Mouse (Mus musculus) cerebellum, adult 18-20 months (tissue): ENCODE measurements around the gene Myo1b.
"Not testable (repeated sequence)": the region's sequence is repeated elsewhere in the genome, so short reads cannot be mapped to it uniquely, and the experiment has no call there.

Experiments used
- DNase-seq, 2 experiments: peaks; one replicate each; pipeline ENCODE4 v3.0.0; 2021

Myo1b gene

DNA sequence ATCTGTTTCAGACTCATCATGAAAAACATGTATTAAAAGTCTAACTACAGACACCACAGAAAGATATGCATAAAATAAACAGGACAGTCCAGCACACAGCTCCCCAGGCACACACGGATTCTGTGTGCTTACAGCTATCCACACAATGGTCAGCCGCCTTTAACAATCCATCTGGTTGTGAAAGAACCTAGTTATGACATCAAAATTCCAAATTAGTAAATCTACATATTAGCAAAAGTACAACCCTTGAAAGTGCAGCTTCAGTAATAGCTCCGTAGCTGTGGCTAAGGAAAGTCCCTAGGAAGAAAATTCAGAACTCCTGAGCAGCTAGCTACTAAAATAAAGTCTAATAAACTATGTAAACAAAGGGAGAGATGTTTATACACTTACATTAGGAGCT, 21.1 kb downstream of the Myo1b start:
- no peak for DNase-seq

DNA sequence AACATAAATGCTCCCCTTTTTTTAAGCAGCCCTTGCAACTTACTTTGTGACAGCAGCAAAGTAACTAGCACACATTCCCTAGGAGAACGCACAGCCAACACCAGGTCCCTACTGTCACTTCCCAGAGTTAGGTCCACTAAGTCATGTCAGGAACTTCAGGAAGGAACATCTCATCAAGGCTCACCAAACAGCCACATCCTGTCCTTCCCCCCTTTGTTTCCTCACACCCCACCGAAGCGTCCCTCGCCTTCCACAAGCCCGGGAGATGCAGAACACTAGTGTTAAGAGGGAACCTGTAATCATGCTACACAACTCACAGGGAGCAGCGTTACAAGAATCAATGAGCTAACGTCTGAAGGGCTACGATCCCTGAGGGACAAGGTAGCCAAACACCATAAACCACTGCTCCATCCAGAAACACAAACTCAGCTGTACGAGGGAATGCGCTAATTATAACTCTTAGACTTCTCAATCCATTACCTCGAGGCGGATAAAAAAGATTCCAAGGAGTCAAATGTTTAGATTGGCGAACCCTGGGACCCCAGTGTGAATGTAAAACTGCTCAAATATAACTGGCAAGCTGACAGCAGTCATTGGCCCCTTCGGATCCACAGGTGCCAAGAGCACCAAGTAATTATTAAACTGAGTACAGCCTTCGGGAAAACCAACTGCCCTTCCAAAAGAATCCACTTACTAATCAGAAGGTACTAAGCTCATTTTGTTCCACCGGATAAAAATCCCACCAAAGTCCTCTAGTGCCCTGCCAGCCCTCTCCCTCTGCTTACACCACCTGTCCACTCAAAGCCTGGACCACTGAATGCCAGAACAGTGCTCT, 22.1 kb downstream of the Myo1b start:
- no peak for DNase-seq

DNA sequence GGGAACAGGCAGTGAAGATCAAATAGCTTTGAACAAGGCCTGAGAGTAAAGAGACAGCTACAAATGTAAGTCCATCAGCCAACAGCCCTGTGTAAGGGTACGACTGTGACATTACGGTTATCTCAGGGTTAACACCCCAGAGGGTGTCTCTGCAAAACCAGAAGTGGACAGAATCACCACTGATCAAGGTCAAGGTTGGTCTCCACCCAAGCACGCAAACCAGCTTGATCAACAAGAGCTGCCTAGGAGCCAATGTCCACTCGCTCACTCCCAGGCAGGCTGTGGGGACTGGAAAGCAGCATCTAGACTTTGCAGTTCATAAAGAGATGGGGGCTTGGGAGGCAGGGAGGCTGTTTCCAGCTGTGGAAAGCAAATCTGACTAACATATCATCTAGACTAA, 23.9 kb downstream of the Myo1b start:
- DNase-seq: no peak

DNA sequence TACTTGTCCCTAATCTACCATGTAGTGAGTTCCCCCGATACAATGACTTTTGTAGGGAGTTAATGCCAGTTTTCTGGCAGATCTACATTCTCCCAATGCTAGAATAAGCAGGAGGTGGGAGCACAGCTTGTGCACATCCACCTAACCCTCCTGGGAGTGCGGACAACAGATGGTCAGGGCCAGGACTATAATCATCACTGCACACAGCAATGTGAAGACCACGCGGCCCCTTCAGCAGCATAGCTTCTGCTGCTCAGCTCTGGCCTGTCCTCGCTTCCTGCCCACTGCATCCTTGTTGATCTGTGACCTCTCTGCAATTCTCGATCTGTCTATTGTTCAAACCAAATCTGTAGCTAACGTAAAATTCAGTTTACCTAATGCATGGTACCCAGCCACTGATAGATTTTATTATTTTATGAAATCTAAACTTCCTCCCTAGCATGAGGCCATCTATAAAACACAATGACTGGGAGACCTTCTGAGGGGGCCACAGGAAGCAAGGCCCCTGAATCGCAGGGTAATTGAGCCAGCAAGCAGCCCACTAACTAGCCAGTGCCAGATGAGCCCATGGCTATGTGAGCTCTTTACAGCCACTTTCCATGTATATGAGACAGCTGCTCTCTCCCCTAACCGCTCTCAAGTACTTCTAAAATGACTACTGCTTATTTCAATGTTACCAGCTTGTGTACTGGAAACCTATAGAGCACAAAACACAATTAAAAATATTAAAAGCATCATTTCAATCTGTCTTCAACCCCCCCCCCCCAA, 27.6 kb downstream of the Myo1b start:
- no peak for DNase-seq

DNA sequence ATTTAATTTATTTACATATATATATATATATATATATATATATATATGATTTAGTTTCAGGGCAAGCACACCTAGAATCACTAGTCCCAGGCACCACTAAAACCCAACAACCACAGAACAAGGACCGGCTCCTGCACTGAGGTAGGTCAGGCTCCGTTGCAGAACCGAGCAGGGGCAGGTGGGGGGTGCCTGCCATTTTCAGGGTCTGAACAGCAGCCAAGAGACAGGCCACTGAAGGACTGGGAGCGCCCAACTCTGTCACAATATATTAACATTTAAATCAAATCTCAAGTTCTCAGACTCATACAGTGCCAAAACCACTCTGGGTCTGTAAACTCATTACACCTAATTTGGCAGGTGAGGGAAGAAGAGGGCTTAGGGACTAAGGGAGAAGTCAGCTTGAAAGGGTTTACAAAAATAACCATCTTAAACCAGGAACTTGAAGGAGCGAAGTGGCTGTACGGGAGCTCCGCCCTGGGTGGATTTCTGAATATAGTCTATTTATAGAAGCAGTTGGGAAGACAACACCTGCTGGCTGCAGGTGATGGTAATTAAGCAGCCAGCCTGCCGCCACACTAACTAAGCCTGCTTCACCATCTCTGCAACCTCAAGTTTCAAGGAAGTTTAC, 30.4 kb downstream of the Myo1b start:
- DNase-seq: peak; percentile 5 to 7

DNA sequence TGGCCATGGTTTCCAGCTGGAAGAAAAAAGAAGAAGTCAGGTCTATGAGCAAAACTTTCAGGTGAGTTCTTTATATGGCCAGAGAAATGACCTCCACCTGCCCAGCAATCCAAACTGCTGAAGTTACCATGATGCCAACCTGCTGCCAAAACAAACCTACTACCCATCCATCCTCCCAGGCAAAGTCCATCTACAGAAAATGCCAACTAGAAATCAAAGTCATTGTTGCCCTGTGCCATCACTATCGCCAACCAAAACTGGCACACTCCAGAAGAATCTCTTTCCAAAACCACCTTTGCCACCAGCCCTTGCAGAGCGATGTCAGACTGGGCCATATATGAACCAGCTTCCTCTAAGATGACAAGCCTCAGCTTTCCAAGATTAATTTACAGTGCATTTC, 32.7 kb downstream of the Myo1b start:
- DNase-seq: no peak

DNA sequence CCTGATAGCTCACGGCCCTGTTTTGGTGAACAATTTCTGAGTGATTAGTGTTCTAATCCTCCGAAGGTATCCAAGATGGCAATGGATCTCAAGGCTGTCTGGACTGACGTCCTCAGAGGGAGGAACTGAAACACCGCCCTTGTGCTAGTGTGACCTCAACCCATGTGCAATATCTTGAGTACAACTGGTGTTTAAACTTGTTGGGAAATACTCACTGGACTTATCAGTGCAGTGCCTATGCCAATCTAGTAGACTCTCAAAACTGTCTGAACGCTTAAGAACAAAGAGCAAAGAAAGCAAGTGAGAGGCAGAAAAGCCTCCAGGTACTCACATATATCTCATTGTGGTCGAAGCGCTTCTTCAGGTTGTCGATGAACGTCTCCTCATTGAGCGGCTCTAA, 33.1 kb downstream of the Myo1b start:
- no peak for DNase-seq

DNA sequence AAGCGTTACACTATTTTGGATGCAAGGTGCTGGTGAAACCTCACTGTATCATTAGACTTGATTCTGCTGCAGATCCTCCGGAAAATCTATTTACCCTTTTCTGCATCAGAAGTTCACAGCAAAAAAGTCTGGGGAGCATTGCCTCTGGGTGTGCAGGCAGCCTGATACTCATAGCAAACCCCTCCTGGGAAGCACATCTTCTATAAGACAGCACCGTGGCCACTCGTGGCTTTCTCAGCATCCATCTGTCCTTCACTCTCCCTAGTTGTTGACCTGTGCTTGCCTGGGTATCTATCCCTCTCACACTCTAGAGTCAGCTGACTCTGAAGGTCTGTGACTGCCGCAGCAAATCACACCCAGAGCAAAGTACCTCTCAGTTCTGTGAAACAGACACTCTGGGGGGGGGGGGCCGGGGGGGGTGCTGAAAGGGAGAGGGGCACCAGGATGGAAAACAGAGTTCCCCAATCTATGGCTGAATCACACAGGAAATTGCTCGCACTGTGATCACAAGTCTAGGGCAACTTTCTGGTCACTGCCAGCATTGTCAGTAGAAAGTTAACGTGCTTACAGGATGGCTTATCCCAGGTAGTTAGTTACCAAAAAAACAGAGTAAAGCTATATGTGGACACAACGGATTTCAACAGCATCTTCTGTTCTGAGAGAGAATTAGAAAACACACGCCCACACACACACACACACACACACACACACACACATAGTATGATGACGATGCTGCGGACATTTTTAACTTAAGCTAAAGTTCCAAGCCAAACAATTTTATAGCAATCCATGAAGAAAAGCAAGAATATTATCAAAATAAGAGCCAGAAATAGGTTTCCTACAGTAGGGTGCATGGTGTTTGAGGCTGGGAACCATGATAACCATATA, 35.7 kb downstream of the Myo1b start:
- no peak for DNase-seq

DNA sequence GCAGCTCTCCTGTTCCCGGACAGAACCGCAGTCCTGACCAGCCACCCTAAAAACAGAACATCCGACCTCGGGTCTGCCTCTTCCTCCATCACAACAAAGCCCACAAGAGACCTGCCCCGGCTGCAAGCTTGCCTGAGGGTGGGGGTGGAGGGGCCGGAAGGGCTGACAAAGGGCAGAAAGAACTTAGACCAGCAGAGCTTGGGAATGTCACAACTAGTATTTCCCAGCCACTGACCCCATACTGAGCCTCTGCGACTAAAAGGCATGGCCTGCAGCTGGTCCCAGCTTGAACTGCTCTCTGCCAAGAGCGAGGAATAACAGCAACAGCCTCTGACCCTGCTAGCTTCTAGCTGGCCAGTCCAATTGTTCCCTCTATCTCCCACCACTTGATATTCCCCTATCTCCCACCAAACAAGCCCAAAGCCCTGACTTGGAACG, 36.5 kb downstream of the Myo1b start:
- no peak for DNase-seq

DNA sequence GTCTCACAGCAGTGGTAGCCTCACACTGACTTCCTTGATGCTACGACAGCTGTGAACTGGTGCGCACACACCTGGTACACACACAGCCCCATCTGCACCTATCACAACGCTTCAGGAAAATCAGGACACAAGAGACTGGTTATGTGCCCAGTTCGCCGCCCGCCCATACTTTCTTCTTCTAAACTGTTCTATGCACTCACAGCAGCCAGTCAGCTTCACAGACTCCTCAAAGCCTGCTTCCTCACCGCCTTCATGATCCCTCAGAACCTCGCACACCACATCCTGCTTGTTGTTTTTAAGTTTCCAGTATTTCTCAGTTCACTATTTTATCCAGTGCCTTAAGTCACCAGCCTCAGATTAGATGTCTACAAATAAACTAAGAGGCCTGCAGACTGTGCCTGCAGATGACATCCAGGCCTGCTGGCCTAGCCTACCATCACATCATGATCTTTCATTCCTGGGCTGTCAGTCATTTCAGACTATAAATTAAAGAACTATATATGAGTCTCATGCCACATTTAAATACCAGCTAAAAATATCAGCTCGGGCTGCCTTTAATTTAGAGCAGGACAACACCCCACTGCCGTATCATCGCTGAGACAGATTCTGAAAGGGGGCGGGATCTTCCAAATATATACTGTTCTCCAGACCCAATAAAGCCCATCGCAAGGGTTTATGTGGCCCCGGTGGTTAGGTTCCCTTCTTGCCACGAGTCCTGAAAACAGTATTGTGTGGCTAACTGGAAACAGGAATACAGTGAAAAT, 40.2 kb downstream of the Myo1b start:
- DNase-seq: no peak

DNA sequence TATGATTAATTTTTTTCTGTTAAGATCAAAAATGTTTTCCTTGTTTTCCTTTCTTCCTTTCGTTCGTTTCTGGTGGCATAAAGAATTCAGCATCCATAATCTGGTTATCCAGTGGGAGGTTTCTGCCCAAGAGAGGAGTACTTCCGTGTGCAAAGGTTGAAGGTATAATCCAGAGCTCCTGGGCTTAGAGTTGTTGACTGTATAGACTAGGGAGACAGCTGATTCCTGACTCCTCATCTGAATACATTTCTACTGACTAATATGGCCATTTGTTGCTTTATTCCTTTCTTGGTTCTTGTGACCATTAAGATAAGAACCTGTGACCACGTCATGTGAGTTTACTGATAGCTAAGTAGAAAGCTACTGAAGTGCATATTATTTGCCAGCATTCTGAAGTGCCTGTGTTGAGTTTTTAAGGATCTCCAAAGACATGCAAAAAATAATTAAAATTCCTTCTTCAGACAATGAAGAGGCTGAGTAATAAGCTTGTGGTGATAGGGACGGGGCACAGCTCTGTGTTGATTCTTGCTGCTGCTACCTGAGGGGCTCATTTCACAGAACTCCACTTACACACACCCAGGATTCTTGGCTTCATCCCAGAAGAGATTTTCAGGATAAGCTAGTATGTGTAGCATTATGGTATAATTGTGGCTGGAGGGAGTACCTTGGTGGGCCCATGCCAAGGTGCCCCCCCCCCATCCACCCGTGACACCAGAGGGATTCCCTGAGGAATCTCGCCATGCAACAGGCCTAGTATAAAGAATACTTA, 43.2 kb downstream of the Myo1b start:
- DNase-seq: no peak

DNA sequence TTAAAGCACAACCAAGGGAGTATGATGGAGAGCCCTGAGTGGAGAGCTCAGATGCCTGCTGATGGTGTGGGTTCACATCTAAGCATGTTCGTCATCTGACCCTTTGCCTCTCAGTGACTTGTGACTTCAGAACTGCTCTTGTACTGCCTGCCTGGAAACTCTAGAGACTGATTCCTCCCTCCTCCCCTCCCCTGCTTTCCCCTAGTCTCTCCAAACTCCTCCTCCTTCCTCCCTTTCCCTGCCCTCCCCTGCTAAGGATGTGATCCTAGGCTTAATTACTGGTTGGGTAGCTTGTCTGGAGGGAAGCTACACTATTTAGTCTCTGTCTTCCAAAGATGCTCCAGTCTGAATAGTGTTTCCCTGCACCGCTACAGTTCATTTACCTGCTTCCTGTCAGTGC, 44.6 kb downstream of the Myo1b start:
- DNase-seq: not testable (repeated sequence)

DNA sequence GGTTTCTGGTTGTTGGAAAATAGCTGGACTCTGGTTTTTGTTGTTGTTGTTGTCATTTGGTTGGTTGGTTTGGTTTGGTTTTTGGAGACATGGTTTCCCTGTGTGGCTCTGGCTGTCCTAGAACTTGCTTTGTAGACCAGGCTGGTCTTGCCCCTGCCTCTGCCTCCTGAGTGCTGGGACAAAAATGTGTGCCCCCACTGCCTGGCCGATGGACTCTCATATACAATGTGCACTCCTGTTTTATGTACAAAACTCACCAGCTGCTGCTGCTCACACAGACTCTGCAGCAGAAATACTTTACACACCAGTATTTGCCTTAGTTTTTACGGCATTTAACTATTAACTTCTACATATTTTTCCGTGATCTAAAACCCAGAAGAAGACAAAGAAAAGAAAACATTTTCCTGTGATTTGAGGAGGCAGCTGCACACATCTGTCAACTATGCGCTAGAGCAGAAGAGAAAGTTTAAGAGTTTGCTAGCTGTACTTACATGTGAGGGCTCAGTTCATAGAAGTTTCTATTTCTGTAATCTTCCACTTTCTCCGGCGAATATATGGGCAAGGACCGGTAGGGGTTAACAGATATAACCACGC, 52.9 kb downstream of the Myo1b start:
- no peak for DNase-seq

DNA sequence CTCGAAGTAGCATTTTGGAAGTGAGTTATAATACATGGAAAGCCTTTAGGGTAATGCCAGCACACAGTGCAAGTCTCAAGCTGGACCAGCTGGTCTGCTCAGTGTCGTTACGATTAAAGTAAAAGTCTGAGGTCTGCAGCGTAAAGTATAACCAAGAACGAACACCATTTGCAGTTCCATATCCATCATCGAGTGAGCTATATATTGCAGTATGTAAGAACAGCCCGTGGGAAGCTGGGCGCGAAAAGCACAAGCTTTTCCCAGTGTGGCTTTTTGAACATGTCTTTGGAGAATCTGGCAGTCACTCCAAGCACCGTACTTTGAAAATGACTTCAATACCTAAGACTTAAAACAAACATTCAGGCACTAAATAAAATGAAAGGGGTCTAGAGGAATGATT, 55.0 kb downstream of the Myo1b start:
- no peak for DNase-seq

DNA sequence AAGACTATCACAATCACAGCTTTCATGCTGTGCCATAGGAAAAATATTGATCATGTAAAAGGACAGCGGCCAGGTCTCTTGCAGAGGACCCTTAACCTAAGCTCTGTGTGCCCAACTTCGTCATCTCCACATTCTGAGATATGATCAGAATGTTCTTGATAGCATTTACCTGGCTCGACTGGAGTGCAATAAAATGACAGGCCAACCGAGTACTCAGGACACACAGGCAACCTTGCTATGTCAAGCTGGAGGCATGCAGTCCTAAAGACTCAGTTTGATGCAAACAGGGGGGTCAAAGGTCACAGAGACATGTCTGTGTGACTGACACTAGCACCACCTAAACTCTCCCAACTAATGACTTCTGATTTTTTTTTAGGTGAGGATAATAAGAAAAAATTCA, 58.9 kb downstream of the Myo1b start:
- no peak for DNase-seq

DNA sequence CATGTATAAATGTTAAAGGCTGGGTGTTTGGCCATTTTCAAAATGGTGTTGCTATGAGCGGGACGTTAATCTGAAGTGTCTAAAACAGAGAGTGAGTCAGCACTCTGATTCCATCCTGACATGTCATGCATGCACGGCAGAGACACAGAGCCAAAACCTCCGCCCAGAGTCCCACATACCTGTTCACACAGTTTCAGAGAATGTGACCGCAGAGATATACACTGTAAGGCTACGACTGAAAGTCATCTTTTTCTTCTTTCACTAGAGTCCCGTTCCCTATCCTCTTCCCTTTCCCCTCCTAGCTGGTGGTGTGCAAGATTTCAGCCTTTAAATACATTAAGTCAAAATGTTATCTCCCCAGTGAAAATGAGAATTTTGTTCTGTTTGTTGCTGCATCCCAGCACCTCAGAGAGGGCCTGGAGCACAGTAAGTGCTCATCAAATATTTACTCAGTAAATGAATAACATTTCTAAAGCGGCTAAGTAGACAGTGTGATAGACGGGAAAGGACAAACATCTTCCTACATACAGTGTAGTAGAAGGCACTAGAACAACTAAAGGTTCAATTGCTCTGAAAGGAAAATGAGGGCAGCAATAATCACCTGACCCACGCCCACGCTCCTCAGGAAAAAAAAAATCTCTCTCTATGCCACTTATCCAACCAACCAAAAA, 59.5 kb downstream of the Myo1b start:
- no peak for DNase-seq

DNA sequence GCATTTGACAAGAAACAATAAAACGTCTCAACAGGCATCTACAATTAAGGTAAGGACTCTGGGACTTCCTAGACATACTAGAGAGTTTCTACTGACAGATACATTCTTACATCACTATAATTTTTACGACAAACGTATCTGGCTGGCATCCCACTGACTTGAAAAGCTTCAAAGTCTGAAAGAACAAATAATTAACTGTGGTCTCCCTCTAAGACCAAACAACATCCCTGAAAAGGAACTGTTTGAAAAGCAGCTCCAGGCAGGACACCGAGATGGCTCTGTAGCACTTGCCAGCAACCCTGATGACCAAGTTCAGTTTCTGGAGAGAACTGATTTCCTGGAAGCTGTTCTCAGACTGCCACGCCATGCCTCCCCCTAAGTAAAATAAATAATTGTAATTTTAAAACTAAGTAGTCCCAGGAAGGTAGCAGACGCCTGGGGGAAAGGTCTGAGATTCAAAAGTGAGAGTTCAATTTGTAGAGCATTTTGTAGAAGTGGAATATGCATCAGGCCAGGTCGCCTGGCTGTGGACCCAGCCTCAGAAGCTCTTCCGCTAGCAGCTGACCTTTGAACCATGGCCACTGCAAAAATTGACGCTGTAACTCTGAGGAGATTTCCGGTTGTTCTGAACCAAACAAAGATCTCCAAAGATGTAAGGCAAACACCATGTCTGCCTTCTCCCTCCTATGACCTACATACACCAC, 60.2 kb downstream of the Myo1b start:
- DNase-seq: no peak

DNA sequence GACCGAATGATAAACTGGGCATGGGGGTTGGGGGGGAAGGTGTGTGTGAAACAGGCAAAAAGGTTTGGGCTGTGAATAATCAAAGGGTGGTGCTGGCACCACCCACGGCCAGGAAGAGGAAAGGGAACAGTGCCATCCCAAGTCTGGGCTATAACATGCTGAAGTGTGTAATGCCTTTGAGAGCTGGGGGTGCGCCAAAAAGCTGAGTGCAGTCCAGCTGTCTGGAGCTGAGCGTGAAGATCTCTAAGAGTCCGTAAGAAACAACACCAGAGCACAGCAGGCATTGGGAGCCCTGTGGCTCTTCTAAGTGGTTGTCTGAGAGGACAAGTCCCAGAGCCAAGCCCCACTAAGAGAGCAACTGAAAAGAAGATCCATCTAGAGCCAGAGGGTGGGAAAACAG, 63.6 kb downstream of the Myo1b start:
- no peak for DNase-seq

DNA sequence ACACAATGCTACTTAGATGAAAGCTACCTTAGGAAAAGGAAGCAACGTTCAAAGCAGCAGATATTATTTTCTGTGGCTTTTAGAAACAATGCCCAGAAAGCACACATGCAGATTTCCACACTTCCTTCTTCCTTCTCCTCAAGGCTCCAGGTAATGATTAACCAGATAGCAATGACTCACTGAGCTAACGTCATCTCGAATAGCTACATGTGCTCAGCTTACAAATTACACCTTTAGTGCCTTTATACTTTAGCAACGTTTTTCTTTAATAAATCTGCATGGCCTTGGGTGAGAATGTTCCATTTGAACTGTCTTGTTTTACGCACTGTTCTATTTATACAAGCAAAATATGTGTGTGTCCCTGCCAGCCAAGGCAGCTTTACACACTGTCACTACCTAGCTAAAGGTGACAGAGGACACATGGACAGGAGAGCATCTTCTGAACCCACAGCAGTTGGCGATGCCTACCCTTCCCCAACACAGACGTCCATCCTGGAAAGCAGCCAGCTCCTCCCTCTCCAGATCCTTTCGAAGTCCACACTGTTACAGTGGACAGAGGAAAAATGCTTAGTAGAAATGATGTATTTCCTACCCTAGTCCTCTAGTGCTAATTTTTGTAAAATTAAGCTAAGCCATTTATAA, 66.2 kb downstream of the Myo1b start:
- DNase-seq: no peak
